Mouse (Mus musculus): ENCODE data around the gene Fyb. TPM values are rescaled to one million over a fixed set of nuclear protein-coding genes. Genes with fewer than 3 reads are reported as not detected.

The Fyb gene
- polyA plus RNA-seq, 1 experiment: 190 TPM

GRCm38 (mm10) chr15:6533858-6534343 lies 11.2 kb downstream of the Fyb start:
- no peak for TF ChIP-seq CEBPB (IDR thresholded peaks at IDR 0.05; ENCODE audit: low read depth)
- no peak for TF ChIP-seq CTCF (IDR thresholded peaks at IDR 0.05; ENCODE audit: control insufficient read depth, insufficient read depth, insufficient read length)
- no peak for TF ChIP-seq MAX (IDR thresholded peaks at IDR 0.05)
- no peak for TF ChIP-seq FOSL1 (IDR thresholded peaks at IDR 0.05; ENCODE audit: insufficient read depth, low read length, poor library complexity, severe bottlenecking)
- no peak for TF ChIP-seq MYOD1 (IDR thresholded peaks at IDR 0.05; ENCODE audit: control insufficient read depth, insufficient read length, low read depth)
- TF ChIP-seq USF1 (IDR thresholded peaks at IDR 0.05; ENCODE audit: low read depth): no peak
- no peak for TF ChIP-seq MYOG (IDR thresholded peaks at IDR 0.05; ENCODE audit: control insufficient read depth, extremely low read depth, insufficient read length)
- H3K36me3 ChIP-seq (ENCODE audit: control insufficient read depth, insufficient read depth): no peaks in the 10 kb centered on the region
- H3ac ChIP-seq (ENCODE audit: control insufficient read depth, insufficient read length, low read depth): no peak overlapping the region
- no peaks in the 10 kb centered on the region for H3K79me3 ChIP-seq (ENCODE audit: low read depth)
- no peak overlapping the region for H3K4me3 ChIP-seq (ENCODE audit: insufficient read depth, poor library complexity, severe bottlenecking)
- H3K79me2 ChIP-seq (ENCODE audit: control insufficient read depth, insufficient read depth): no peaks in the 10 kb centered on the region
- no peaks in the 10 kb centered on the region for H3K27me3 ChIP-seq (ENCODE audit: control insufficient read depth, insufficient read depth, insufficient read length)

- Histone ChIP-seq H3ac (ENCODE audit: control insufficient read depth, insufficient read length, low read depth) (no peak overlapping the region), H3K79me3 (ENCODE audit: low read depth) (no peaks in the 10 kb centered on the region), H3K79me2 (ENCODE audit: control insufficient read depth, insufficient read depth) (no peaks in the 10 kb centered on the region), H3K36me3 (ENCODE audit: control insufficient read depth, insufficient read depth) (no peaks in the 10 kb centered on the region), H3K4me3 (ENCODE audit: insufficient read depth, poor library complexity, severe bottlenecking) (no peak overlapping the region), H3K27me3 (ENCODE audit: control insufficient read depth, insufficient read depth, insufficient read length) (no peaks in the 10 kb centered on the region)
- TF ChIP-seq CEBPB (IDR thresholded peaks at IDR 0.05; ENCODE audit: low read depth): no peak
- no peak for TF ChIP-seq USF1 (IDR thresholded peaks at IDR 0.05; ENCODE audit: low read depth)
- no peak for TF ChIP-seq MYOG (IDR thresholded peaks at IDR 0.05; ENCODE audit: control insufficient read depth, extremely low read depth, insufficient read length)
- TF ChIP-seq FOSL1 (IDR thresholded peaks at IDR 0.05; ENCODE audit: insufficient read depth, low read length, poor library complexity, severe bottlenecking): no peak
- TF ChIP-seq CTCF (IDR thresholded peaks at IDR 0.05; ENCODE audit: control insufficient read depth, insufficient read depth, insufficient read length): no peak
- no peak for TF ChIP-seq MAX (IDR thresholded peaks at IDR 0.05)
- TF ChIP-seq MYOD1 (IDR thresholded peaks at IDR 0.05; ENCODE audit: control insufficient read depth, insufficient read length, low read depth): no peak
Measured at GRCm38 (mm10) chr15:6534592-6534991, 11.9 kb downstream of the Fyb start.

- no peaks in the 10 kb centered on the region for H3K79me3 ChIP-seq (ENCODE audit: low read depth)
- H3K36me3 ChIP-seq (ENCODE audit: control insufficient read depth, insufficient read depth): no peaks in the 10 kb centered on the region
- no peak for TF ChIP-seq MYOD1 (IDR thresholded peaks at IDR 0.05; ENCODE audit: control insufficient read depth, insufficient read length, low read depth)
- peak; percentile 47 for TF ChIP-seq FOSL1 (IDR thresholded peaks at IDR 0.05; ENCODE audit: insufficient read depth, low read length, poor library complexity, severe bottlenecking)
- H3K4me3 ChIP-seq (ENCODE audit: insufficient read depth, poor library complexity, severe bottlenecking): no peak overlapping the region
- no peaks in the 10 kb centered on the region for H3K27me3 ChIP-seq (ENCODE audit: control insufficient read depth, insufficient read depth, insufficient read length)
- no peak overlapping the region for H3ac ChIP-seq (ENCODE audit: control insufficient read depth, insufficient read length, low read depth)
- H3K79me2 ChIP-seq (ENCODE audit: control insufficient read depth, insufficient read depth): no peaks in the 10 kb centered on the region
Measured at GRCm38 (mm10) chr15:6539639-6540338, 17.1 kb downstream of the Fyb start.

GRCm38 (mm10) chr15:6548911-6549310 lies 26.3 kb downstream of the Fyb start:
- Histone ChIP-seq H3K79me3 (ENCODE audit: low read depth) (no peaks in the 10 kb centered on the region), H3K27me3 (ENCODE audit: control insufficient read depth, insufficient read depth, insufficient read length) (no peaks in the 10 kb centered on the region), H3ac (ENCODE audit: control insufficient read depth, insufficient read length, low read depth) (no peak overlapping the region), H3K36me3 (ENCODE audit: control insufficient read depth, insufficient read depth) (no peaks in the 10 kb centered on the region), H3K4me3 (ENCODE audit: insufficient read depth, poor library complexity, severe bottlenecking) (no peak overlapping the region), H3K79me2 (ENCODE audit: control insufficient read depth, insufficient read depth) (no peaks in the 10 kb centered on the region)
- no peak for TF ChIP-seq FOSL1 (IDR thresholded peaks at IDR 0.05; ENCODE audit: insufficient read depth, low read length, poor library complexity, severe bottlenecking)
- no peak for TF ChIP-seq CTCF (IDR thresholded peaks at IDR 0.05; ENCODE audit: control insufficient read depth, insufficient read depth, insufficient read length)
- no peak for TF ChIP-seq MYOG (IDR thresholded peaks at IDR 0.05; ENCODE audit: control insufficient read depth, extremely low read depth, insufficient read length)
- no peak for TF ChIP-seq CEBPB (IDR thresholded peaks at IDR 0.05; ENCODE audit: low read depth)
- TF ChIP-seq MYOD1 (IDR thresholded peaks at IDR 0.05; ENCODE audit: control insufficient read depth, insufficient read length, low read depth): no peak
- no peak for TF ChIP-seq USF1 (IDR thresholded peaks at IDR 0.05; ENCODE audit: low read depth)
- TF ChIP-seq MAX (IDR thresholded peaks at IDR 0.05): no peak

- no peak for TF ChIP-seq MYOG (IDR thresholded peaks at IDR 0.05; ENCODE audit: control insufficient read depth, extremely low read depth, insufficient read length)
- no peak for TF ChIP-seq CEBPB (IDR thresholded peaks at IDR 0.05; ENCODE audit: low read depth)
- TF ChIP-seq CTCF (IDR thresholded peaks at IDR 0.05; ENCODE audit: control insufficient read depth, insufficient read depth, insufficient read length): no peak
- no peak for TF ChIP-seq USF1 (IDR thresholded peaks at IDR 0.05; ENCODE audit: low read depth)
- TF ChIP-seq FOSL1 (IDR thresholded peaks at IDR 0.05; ENCODE audit: insufficient read depth, low read length, poor library complexity, severe bottlenecking): no peak
- TF ChIP-seq MAX (IDR thresholded peaks at IDR 0.05): no peak
- no peak for TF ChIP-seq MYOD1 (IDR thresholded peaks at IDR 0.05; ENCODE audit: control insufficient read depth, insufficient read length, low read depth)
- Histone ChIP-seq H3K36me3 (ENCODE audit: control insufficient read depth, insufficient read depth) (no peaks in the 10 kb centered on the region), H3K27me3 (ENCODE audit: control insufficient read depth, insufficient read depth, insufficient read length) (no peaks in the 10 kb centered on the region), H3K4me3 (ENCODE audit: insufficient read depth, poor library complexity, severe bottlenecking) (no peak overlapping the region), H3K79me3 (ENCODE audit: low read depth) (no peaks in the 10 kb centered on the region), H3K79me2 (ENCODE audit: control insufficient read depth, insufficient read depth) (no peaks in the 10 kb centered on the region), H3ac (ENCODE audit: control insufficient read depth, insufficient read length, low read depth) (no peak overlapping the region)
Measured at GRCm38 (mm10) chr15:6551875-6552274, 29.2 kb downstream of the Fyb start.
